Mouse (Mus musculus): ENCODE data around the gene Pnpla6. TPM values are rescaled to one million over a fixed set of nuclear protein-coding genes. Genes with fewer than 3 reads are reported as not detected.

The Pnpla6 gene
- polyA plus RNA-seq, 1 experiment from 2014 or later, result 35.7 TPM

GRCm38 (mm10) chr8:3515771-3516417 lies 710 bp downstream of the Pnpla6 start:
- peak overlapping the region; percentile 77 for H3K9ac ChIP-seq
- H3K4me3 ChIP-seq, result peak overlapping the region; percentile 66
- H3K9me3 ChIP-seq, result no peaks in the 10 kb centered on the region
- peaks cover 35% of the 10 kb centered on the region for H3K36me3 ChIP-seq
- no peaks in the 10 kb centered on the region for H3K27me3 ChIP-seq
- ATAC-seq (ENCODE audit: low read depth), result peak; percentile 51
- H3K27ac ChIP-seq (replicated peaks), result peak overlapping the region; percentile 82
- under 1% methylated on average over 25 of the region's 25 CpGs for WGBS
- peaks cover 21% of the 10 kb centered on the region for H3K4me1 ChIP-seq (replicated peaks)
- H3K4me2 ChIP-seq, result peak overlapping the region; percentile 99

- ATAC-seq (ENCODE audit: low read depth), result peak; percentile 91
- Histone ChIP-seq H3K36me3 (peaks cover 34% of the 10 kb centered on the region), H3K4me3 (peak overlapping the region; percentile 66), H3K9ac (peak overlapping the region; percentile 77), H3K27me3 (no peaks in the 10 kb centered on the region), H3K9me3 (no peaks in the 10 kb centered on the region), H3K4me1 (replicated peaks) (peaks cover 21% of the 10 kb centered on the region), H3K27ac (replicated peaks) (peak overlapping the region; percentile 82), H3K4me2 (peak overlapping the region; percentile 99)
- WGBS, result 2% methylated on average over 36 of the region's 36 CpGs
Measured at GRCm38 (mm10) chr8:3516450-3517116, 1.4 kb downstream of the Pnpla6 start.

DNA sequence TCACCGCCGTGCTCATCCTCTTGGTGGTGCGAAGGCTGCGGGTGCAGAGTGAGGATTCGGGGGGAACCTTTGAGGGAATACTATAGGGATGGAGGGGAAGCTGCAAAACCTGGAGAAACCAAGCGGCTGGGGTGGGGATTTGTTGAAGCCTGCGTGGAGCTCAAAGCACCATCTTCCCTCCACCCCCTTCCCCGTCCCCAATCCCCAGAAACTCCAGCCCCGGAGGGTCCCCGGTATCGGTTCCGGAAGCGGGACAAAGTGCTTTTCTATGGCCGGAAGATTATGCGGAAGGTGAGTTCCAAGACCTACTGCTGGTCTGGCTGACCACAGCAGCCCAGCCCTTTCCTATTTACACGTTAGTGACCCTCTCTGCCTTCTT lies 1.9 kb downstream of the Pnpla6 start:
- no peaks in the 10 kb centered on the region for H3K9me3 ChIP-seq
- H3K36me3 ChIP-seq, result peaks cover 34% of the 10 kb centered on the region
- H3K4me2 ChIP-seq, result peak overlapping the region; percentile 99
- ATAC-seq (ENCODE audit: low read depth), result no peak
- peaks cover 21% of the 10 kb centered on the region for H3K4me1 ChIP-seq (replicated peaks)
- H3K27me3 ChIP-seq, result no peaks in the 10 kb centered on the region
- H3K4me3 ChIP-seq, result peak overlapping the region; percentile 66
- H3K9ac ChIP-seq, result peak overlapping the region; percentile 77
- peak overlapping the region; percentile 82 for H3K27ac ChIP-seq (replicated peaks)
- WGBS, result 7% methylated on average over 16 of the region's 16 CpGs

GRCm38 (mm10) chr8:3522007-3522697 lies 7.0 kb downstream of the Pnpla6 start:
- Histone ChIP-seq H3K36me3 (peaks cover 53% of the 10 kb centered on the region), H3K4me1 (replicated peaks) (peaks cover 8% of the 10 kb centered on the region)
- ATAC-seq (ENCODE audit: low read depth), result no peak

GRCm38 (mm10) chr8:3530816-3531215 lies 15.6 kb downstream of the Pnpla6 start:
- Histone ChIP-seq H3K27ac (replicated peaks) (no peak overlapping the region), H3K4me2 (no peak overlapping the region), H3K9me3 (no peaks in the 10 kb centered on the region), H3K9ac (no peak overlapping the region), H3K4me1 (replicated peaks) (no peaks in the 10 kb centered on the region), H3K4me3 (no peak overlapping the region), H3K36me3 (peaks cover 48% of the 10 kb centered on the region), H3K27me3 (no peaks in the 10 kb centered on the region)
- 86% methylated on average over 5 of the region's 5 CpGs for WGBS
- ATAC-seq (ENCODE audit: low read depth), result no peak

More at GRCm38 (mm10) chr8:3522007-3522697, 7.0 kb downstream of the Pnpla6 start:
- WGBS, result 93% methylated on average over 13 of the region's 13 CpGs
- H3K4me2 ChIP-seq, result no peak overlapping the region
- H3K9me3 ChIP-seq, result no peaks in the 10 kb centered on the region
- H3K4me3 ChIP-seq, result no peak overlapping the region
- no peak overlapping the region for H3K9ac ChIP-seq
- H3K27ac ChIP-seq (replicated peaks), result no peak overlapping the region
- H3K27me3 ChIP-seq, result no peaks in the 10 kb centered on the region

GRCm38 (mm10) chr8:3531936-3532335 lies 16.8 kb downstream of the Pnpla6 start:
- no peak overlapping the region for H3K9ac ChIP-seq
- no peak overlapping the region for H3K4me3 ChIP-seq
- no peaks in the 10 kb centered on the region for H3K27me3 ChIP-seq
- peaks cover 52% of the 10 kb centered on the region for H3K36me3 ChIP-seq
- no peak overlapping the region for H3K4me2 ChIP-seq
- no peaks in the 10 kb centered on the region for H3K4me1 ChIP-seq (replicated peaks)
- WGBS, result 96% methylated on average over 18 of the region's 18 CpGs
- ATAC-seq (ENCODE audit: low read depth), result no peak
- H3K27ac ChIP-seq (replicated peaks), result no peak overlapping the region
- H3K9me3 ChIP-seq, result no peaks in the 10 kb centered on the region

GRCm38 (mm10) chr8:3536053-3536841 lies 21.1 kb downstream of the Pnpla6 start:
- Histone ChIP-seq H3K9ac (no peak overlapping the region), H3K4me2 (no peak overlapping the region), H3K36me3 (peaks cover 84% of the 10 kb centered on the region), H3K9me3 (no peaks in the 10 kb centered on the region), H3K4me3 (no peak overlapping the region), H3K27me3 (no peaks in the 10 kb centered on the region), H3K27ac (replicated peaks) (no peak overlapping the region), H3K4me1 (replicated peaks) (no peaks in the 10 kb centered on the region)
- WGBS, result 58% methylated on average over 15 of the region's 15 CpGs
- ATAC-seq (ENCODE audit: low read depth), result no peak

- H3K27ac ChIP-seq (replicated peaks), result no peak overlapping the region
- H3K4me3 ChIP-seq, result no peak overlapping the region
- 96% methylated on average over 9 of the region's 9 CpGs for WGBS
- H3K4me2 ChIP-seq, result no peak overlapping the region
- H3K27me3 ChIP-seq, result no peaks in the 10 kb centered on the region
- H3K9ac ChIP-seq, result no peak overlapping the region
- H3K4me1 ChIP-seq (replicated peaks), result no peaks in the 10 kb centered on the region
- H3K9me3 ChIP-seq, result no peaks in the 10 kb centered on the region
- ATAC-seq (ENCODE audit: low read depth), result no peak
- H3K36me3 ChIP-seq, result peaks cover 84% of the 10 kb centered on the region
Measured at GRCm38 (mm10) chr8:3536940-3537339, 21.8 kb downstream of the Pnpla6 start.

- Histone ChIP-seq H3K4me2 (no peak overlapping the region), H3K36me3 (peaks cover 83% of the 10 kb centered on the region), H3K27ac (replicated peaks) (no peak overlapping the region), H3K9me3 (no peaks in the 10 kb centered on the region), H3K27me3 (no peaks in the 10 kb centered on the region), H3K4me1 (replicated peaks) (no peaks in the 10 kb centered on the region), H3K9ac (no peak overlapping the region), H3K4me3 (no peak overlapping the region)
- ATAC-seq (ENCODE audit: low read depth), result no peak
- WGBS, result 96% methylated on average over 26 of the region's 26 CpGs
Measured at GRCm38 (mm10) chr8:3537666-3538065, 22.5 kb downstream of the Pnpla6 start.

GRCm38 (mm10) chr8:3539146-3539545 lies 24.0 kb downstream of the Pnpla6 start:
- H3K4me2 ChIP-seq, result no peak overlapping the region
- no peak overlapping the region for H3K9ac ChIP-seq
- no peaks in the 10 kb centered on the region for H3K4me1 ChIP-seq (replicated peaks)
- H3K36me3 ChIP-seq, result peaks cover 89% of the 10 kb centered on the region
- no peaks in the 10 kb centered on the region for H3K27me3 ChIP-seq
- no peak for ATAC-seq (ENCODE audit: low read depth)
- no peaks in the 10 kb centered on the region for H3K9me3 ChIP-seq
- no peak overlapping the region for H3K27ac ChIP-seq (replicated peaks)
- no peak overlapping the region for H3K4me3 ChIP-seq
- 86% methylated on average over 7 of the region's 7 CpGs for whole genome bisulfite sequencing

GRCm38 (mm10) chr8:3540076-3540475 lies 24.9 kb downstream of the Pnpla6 start:
- no peak overlapping the region for H3K27ac ChIP-seq (replicated peaks)
- H3K4me1 ChIP-seq (replicated peaks), result no peaks in the 10 kb centered on the region
- no peak overlapping the region for H3K4me3 ChIP-seq
- no peaks in the 10 kb centered on the region for H3K27me3 ChIP-seq
- WGBS, result 94% methylated on average over 4 of the region's 4 CpGs
- H3K9me3 ChIP-seq, result no peaks in the 10 kb centered on the region
- H3K36me3 ChIP-seq, result peaks cover 98% of the 10 kb centered on the region
- no peak overlapping the region for H3K4me2 ChIP-seq
- H3K9ac ChIP-seq, result no peak overlapping the region
- ATAC-seq (ENCODE audit: low read depth), result no peak

DNA sequence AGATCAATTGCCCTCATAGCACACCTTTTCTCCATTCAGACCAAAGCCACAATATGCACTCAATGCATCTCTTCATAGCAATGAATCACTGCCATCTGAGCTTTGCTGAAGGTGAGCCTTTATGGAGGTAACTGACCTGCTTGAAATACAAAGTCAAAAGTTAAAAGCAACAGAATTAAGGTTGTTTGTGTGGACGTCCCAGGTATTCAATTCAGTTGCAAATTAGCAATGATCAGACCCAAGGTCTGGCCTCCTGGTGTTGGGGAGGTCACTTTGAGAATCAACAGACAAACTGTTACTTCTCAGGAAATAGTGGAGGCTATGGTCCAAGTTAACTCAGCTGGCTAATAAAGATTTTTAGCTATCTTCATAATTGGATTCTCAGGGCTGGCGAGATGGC lies 31.3 kb downstream of the Pnpla6 start:
- Histone ChIP-seq H3K4me3 (no peak overlapping the region), H3K27ac (replicated peaks) (no peak overlapping the region), H3K4me1 (replicated peaks) (no peaks in the 10 kb centered on the region), H3K9me3 (no peaks in the 10 kb centered on the region), H3K27me3 (no peaks in the 10 kb centered on the region), H3K4me2 (no peak overlapping the region), H3K36me3 (peaks cover 47% of the 10 kb centered on the region), H3K9ac (no peak overlapping the region)
- ATAC-seq (ENCODE audit: low read depth), result no peak
- 89% methylated on average over 2 of the region's 2 CpGs for WGBS

Data from neural tube, embryonic 13.5 days (tissue).